Mouse (Mus musculus) heart, embryonic 14.5 days (tissue): ENCODE measurements around the gene Bcas3. TPM values are rescaled to one million over a fixed set of nuclear protein-coding genes. Genes with fewer than 3 reads are reported as not detected.
A peak's percentile ranks its signal among the peaks of the same experiment; 100 is the strongest.

Source experiments
- ATAC-seq: fragments of 200-750 bp; cut with Nextera tagmentation; 2 replicates; pipeline ENCODE4 v1.8.0; 2017; ENCODE audit warnings: low read depth, moderate TSS enrichment; ENCODE audit not compliant: insufficient number of reproducible peaks, insufficient read depth, low FRiP score
- H3K27ac ChIP-seq, 2 experiments: fragments of 200-500 bp in 1 of 2; fragments of 300-500 bp in 1 of 2; sonication (generic) in 1 of 2; replicated peaks in 1 of 2; 2 replicates each; pipeline ENCODE4 v1.5.1; 2012 to 2014; ENCODE audit warnings: low read depth in 2 of 2, low read length in 2 of 2, control low read depth in 1 of 2, mild to moderate bottlenecking in 1 of 2, mixed read lengths in 1 of 2; ENCODE audit not compliant: control insufficient read depth in 1 of 2, insufficient read depth in 1 of 2
- H3K27me3 ChIP-seq: fragments of 300-500 bp; sonication (generic); 2 replicates; pipeline ENCODE4 v1.6.1; 2014; ENCODE audit warnings: mild to moderate bottlenecking, low read length, control low read depth; ENCODE audit not compliant: control insufficient read depth, insufficient read depth
- H3K36me3 ChIP-seq: fragments of 300-500 bp; sonication (generic); 2 replicates; pipeline ENCODE4 v1.6.1; 2014; ENCODE audit warnings: mild to moderate bottlenecking, control low read depth, low read length, mixed read lengths; ENCODE audit not compliant: control insufficient read depth, insufficient read depth
- H3K4me1 ChIP-seq, 2 experiments: fragments of 200-500 bp in 1 of 2; fragments of 300-500 bp in 1 of 2; sonication (generic) in 1 of 2; 2 replicates each; pipeline ENCODE4 v1.6.1; 2012 to 2014; ENCODE audit warnings: low read length in 2 of 2, control low read depth in 1 of 2, mixed read lengths in 1 of 2; ENCODE audit not compliant: control insufficient read depth in 2 of 2, insufficient read depth in 2 of 2
- H3K4me2 ChIP-seq: fragments of 300-500 bp; sonication (generic); 2 replicates; pipeline ENCODE4 v1.6.1; 2014; ENCODE audit warnings: mild to moderate bottlenecking, low read length
- H3K4me3 ChIP-seq, 2 experiments: fragments of 200-500 bp in 1 of 2; fragments of 300-500 bp in 1 of 2; sonication (generic) in 1 of 2; 2 replicates each; pipeline ENCODE4 v1.5.1; 2012 to 2014; ENCODE audit warnings: low read length in 2 of 2, mild to moderate bottlenecking in 2 of 2, control low read depth in 1 of 2, low read depth in 1 of 2, moderate library complexity in 1 of 2; ENCODE audit not compliant: control insufficient read depth in 1 of 2, insufficient read depth in 1 of 2
- H3K9ac ChIP-seq: fragments of 300-500 bp; sonication (generic); 2 replicates; pipeline ENCODE4 v1.6.1; 2014; ENCODE audit warnings: mild to moderate bottlenecking, low read length
- H3K9me3 ChIP-seq: fragments of 300-500 bp; sonication (generic); 2 replicates; pipeline ENCODE4 v1.6.1; 2016; ENCODE audit warnings: low read length, control low read depth; ENCODE audit not compliant: control insufficient read depth
- WGBS: fragments of 180-500 bp; shearing (Covaris S2); extraction: QIAGEN DNeasy Blood & Tissue Kit; methylation state at CpG from one replicate; pipeline ENCODE4 v1.1.7; 2014; 5-methylcytosine and 5-hydroxymethylcytosine counted together
- polyA plus RNA-seq: library from polyadenylated mRNA; unstranded; fragments of >200 nt; fragmentation: Nextera tagmentation; extraction: Ambion mirVana; gene quantifications from 2 replicates; pipeline ENCODE4 v1.2.1, GENCODE M21; 2014

Bcas3 gene
- polyA plus RNA-seq, 1 experiment from 2014 or later = 22.5 TPM

- no peak overlapping the region for H3K27ac ChIP-seq
- WGBS = 89% methylated on average over 7 of the region's 7 CpGs
- H3K9me3 ChIP-seq = no peaks in the 10 kb centered on the region
- no peaks in the 10 kb centered on the region for H3K36me3 ChIP-seq
- H3K27me3 ChIP-seq = no peaks in the 10 kb centered on the region
- no peak overlapping the region for H3K4me2 ChIP-seq
- H3K9ac ChIP-seq = no peak overlapping the region
- H3K4me3 ChIP-seq = no peak overlapping the region
- H3K4me1 ChIP-seq = peaks cover 14 to 24% of the 10 kb centered on the region in 2 experiments
- ATAC-seq = no peak
Observed at GRCm38 (mm10) chr11:85645152-85645835, 292.3 kb downstream of the Bcas3 start.

GRCm38 (mm10) chr11:85648893-85649292, 295.9 kb downstream of the Bcas3 start:
- no peaks in the 10 kb centered on the region for H3K36me3 ChIP-seq
- ATAC-seq = no peak
- H3K4me2 ChIP-seq = no peak overlapping the region
- no peak overlapping the region for H3K27ac ChIP-seq
- no peaks in the 10 kb centered on the region for H3K27me3 ChIP-seq
- 62% methylated on average over 3 of the region's 3 CpGs for WGBS
- H3K9ac ChIP-seq = no peak overlapping the region
- peaks cover 7 to 13% of the 10 kb centered on the region in 2 experiments; a peak in 3 of 4 replicates for H3K4me1 ChIP-seq
- no peaks in the 10 kb centered on the region for H3K9me3 ChIP-seq
- H3K4me3 ChIP-seq = no peak overlapping the region

GRCm38 (mm10) chr11:85649373-85649772, 296.4 kb downstream of the Bcas3 start:
- no peak overlapping the region for H3K27ac ChIP-seq
- no peak for ATAC-seq

GRCm38 (mm10) chr11:85657471-85657870, 304.5 kb downstream of the Bcas3 start:
- no peak overlapping the region for H3K27ac ChIP-seq
- H3K4me3 ChIP-seq = no peak overlapping the region
- no peaks in the 10 kb centered on the region for H3K9me3 ChIP-seq
- no peak overlapping the region for H3K9ac ChIP-seq
- WGBS = 77% methylated on average over 4 of the region's 4 CpGs
- H3K27me3 ChIP-seq = no peaks in the 10 kb centered on the region
- peaks cover 0 to 6% of the 10 kb centered on the region in 2 experiments; a peak in 2 of 4 replicates for H3K4me1 ChIP-seq
- H3K4me2 ChIP-seq = no peak overlapping the region
- no peaks in the 10 kb centered on the region for H3K36me3 ChIP-seq
- no peak for ATAC-seq

More at GRCm38 (mm10) chr11:85649373-85649772, 296.4 kb downstream of the Bcas3 start:
- Histone ChIP-seq H3K9me3 (no peaks in the 10 kb centered on the region), H3K9ac (no peak overlapping the region), H3K4me1 (peaks cover 3 to 8% of the 10 kb centered on the region in 2 experiments; a peak in 3 of 4 replicates), H3K36me3 (no peaks in the 10 kb centered on the region), H3K4me3 (no peak overlapping the region), H3K4me2 (no peak overlapping the region), H3K27me3 (no peaks in the 10 kb centered on the region)
- WGBS = 85% methylated on average over 9 of the region's 9 CpGs

GRCm38 (mm10) chr11:85660304-85660703, 307.3 kb downstream of the Bcas3 start:
- Histone ChIP-seq H3K4me1 (peaks cover 0 to 6% of the 10 kb centered on the region in 2 experiments; a peak in 2 of 4 replicates), H3K9me3 (no peaks in the 10 kb centered on the region), H3K36me3 (no peaks in the 10 kb centered on the region), H3K27ac (no peak overlapping the region), H3K9ac (no peak overlapping the region), H3K4me2 (no peak overlapping the region), H3K27me3 (no peaks in the 10 kb centered on the region), H3K4me3 (no peak overlapping the region)
- ATAC-seq = no peak
- 68% methylated on average over 4 of the region's 4 CpGs for WGBS

- 56% methylated on average over 7 of the region's 7 CpGs for WGBS
- Histone ChIP-seq H3K36me3 (no peaks in the 10 kb centered on the region), H3K4me1 (peaks cover 7% of the 10 kb centered on the region in 2 experiments), H3K4me2 (peak overlapping the region; percentile 28), H3K9me3 (no peaks in the 10 kb centered on the region), H3K4me3 (no peak overlapping the region), H3K27me3 (no peaks in the 10 kb centered on the region), H3K9ac (no peak overlapping the region), H3K27ac (no peak overlapping the region)
- no peak for ATAC-seq
Observed at GRCm38 (mm10) chr11:85667176-85667575, 314.2 kb downstream of the Bcas3 start.

- Histone ChIP-seq H3K27me3 (no peaks in the 10 kb centered on the region), H3K9me3 (no peaks in the 10 kb centered on the region), H3K4me2 (peak overlapping the region; percentile 28), H3K9ac (no peak overlapping the region), H3K36me3 (no peaks in the 10 kb centered on the region), H3K4me1 (peaks cover 7% of the 10 kb centered on the region in 2 experiments), H3K27ac (no peak overlapping the region), H3K4me3 (no peak overlapping the region)
- WGBS = 52% methylated on average over 9 of the region's 9 CpGs
- ATAC-seq = no peak
Observed at GRCm38 (mm10) chr11:85667741-85668140, 314.8 kb downstream of the Bcas3 start.
